Mouse (Mus musculus): ENCODE results near the gene Pfkfb2.
"Not testable (repeated sequence)": the region's sequence is repeated elsewhere in the genome, so short reads cannot be mapped to it uniquely, and the experiment has no call there.

Gene Pfkfb2

GRCm38 (mm10) chr1:130699937-130700633 lies 29.0 kb downstream of the Pfkfb2 start:
- DNase-seq (ENCODE audit: low read depth, low spot score), result no peak

GRCm38 (mm10) chr1:130698601-130699000 lies 30.5 kb downstream of the Pfkfb2 start:
- DNase-seq (ENCODE audit: low read depth, low spot score), result no peak

GRCm38 (mm10) chr1:130683905-130684304 lies 45.1 kb downstream of the Pfkfb2 start:
- no peak for DNase-seq (ENCODE audit: low read depth, low spot score)

GRCm38 (mm10) chr1:130681656-130682413 lies 47.2 kb downstream of the Pfkfb2 start:
- no peak for DNase-seq (ENCODE audit: low read depth, low spot score)

- no peak for DNase-seq (ENCODE audit: low read depth, low spot score)
Observed at GRCm38 (mm10) chr1:130681075-130681474, 48.0 kb downstream of the Pfkfb2 start.

- no peak for DNase-seq (ENCODE audit: low read depth, low spot score)
Observed at GRCm38 (mm10) chr1:130678551-130678950, 50.5 kb downstream of the Pfkfb2 start.

- not testable (repeated sequence) for DNase-seq (ENCODE audit: low read depth, low spot score)
Observed at GRCm38 (mm10) chr1:130663576-130663975, 65.5 kb downstream of the Pfkfb2 start.

GRCm38 (mm10) chr1:130661454-130661853 lies 67.6 kb downstream of the Pfkfb2 start, which contains the start of gene C4bp:
C4bp (minus strand) TSS chr1:130661632.
- DNase-seq (ENCODE audit: low read depth, low spot score), result no peak

- not testable (repeated sequence) for DNase-seq (ENCODE audit: low read depth, low spot score)
Observed at GRCm38 (mm10) chr1:130659641-130660040, 69.4 kb downstream of the Pfkfb2 start.

GRCm38 (mm10) chr1:130644103-130644502 lies 85.0 kb downstream of the Pfkfb2 start:
- DNase-seq (ENCODE audit: low read depth, low spot score), result no peak

GRCm38 (mm10) chr1:130640967-130641366 lies 88.1 kb downstream of the Pfkfb2 start:
- DNase-seq (ENCODE audit: low read depth, low spot score), result no peak

Measured in A20 (cell line).